Mouse (Mus musculus): Measurements from ENCODE around the gene Clcnka.

Clcnka gene

GRCm38 (mm10) chr4:141398545-141398944 is at the start of gene Clcnka:
TSS of gene Clcnka (minus strand) at chr4:141398724.
- no peak for DNase-seq (ENCODE audit: inconsistent age in 2 of 2, low spot score in 1 of 2)

GRCm38 (mm10) chr4:141446211-141446610 is 47.7 kb upstream of the Clcnka start:
- DNase-seq (ENCODE audit: inconsistent age in 2 of 2, low spot score in 1 of 2), result no peak

GRCm38 (mm10) chr4:141445328-141445720 is 46.8 kb upstream of the Clcnka start:
- DNase-seq (ENCODE audit: inconsistent age in 2 of 2, low spot score in 1 of 2), result peak; percentile 22 to 71

DNA sequence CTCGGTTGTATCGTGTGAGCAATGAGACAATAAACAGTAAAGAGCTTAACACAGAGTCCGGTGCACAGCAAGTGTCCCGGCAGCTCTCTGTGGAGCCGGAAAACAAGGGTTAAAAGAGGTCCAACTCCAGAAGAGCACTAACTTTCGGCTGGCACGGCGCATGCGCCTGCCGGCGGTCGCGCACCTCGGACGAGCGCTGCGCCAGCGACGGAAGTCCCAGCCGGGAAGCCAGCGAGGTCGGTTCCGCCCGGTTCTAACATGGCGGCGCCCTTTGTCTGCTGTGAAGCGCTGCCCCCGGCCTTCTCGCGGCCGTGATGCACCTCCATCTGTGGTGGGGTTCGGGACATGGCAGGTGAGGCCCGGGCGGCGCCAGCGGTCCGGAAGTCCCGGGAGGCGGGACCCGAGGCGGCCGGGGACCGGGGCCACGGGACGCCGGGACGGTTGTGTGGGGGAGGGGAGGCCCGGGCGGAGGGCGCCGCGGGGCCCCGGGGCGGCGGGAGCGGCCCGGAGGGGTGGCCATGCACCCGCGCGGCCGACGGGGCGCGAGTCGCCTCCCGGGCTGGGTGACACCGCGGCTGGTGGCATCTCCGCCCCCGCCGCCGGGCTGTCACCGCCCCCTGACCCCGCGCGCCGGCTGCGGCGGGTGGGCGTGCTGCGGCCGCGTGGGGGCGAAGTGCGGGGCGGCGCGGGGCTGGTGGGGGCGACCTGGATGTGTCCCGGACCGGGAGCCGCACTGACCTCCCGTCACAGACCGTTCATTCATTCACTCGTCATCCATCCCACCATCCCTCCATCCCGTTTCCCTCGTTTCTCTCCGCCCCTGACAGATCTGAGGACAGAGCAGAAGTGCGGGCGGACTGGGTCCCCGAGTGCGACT is 46.2 kb upstream of the Clcnka start, which contains the start of gene Zbtb17:
Zbtb17 (plus strand) TSS at position 204 of the 877 bp plus-strand sequence.
- peak; percentile 92 to 96 for DNase-seq (ENCODE audit: inconsistent age in 2 of 2, low spot score in 1 of 2)

DNA sequence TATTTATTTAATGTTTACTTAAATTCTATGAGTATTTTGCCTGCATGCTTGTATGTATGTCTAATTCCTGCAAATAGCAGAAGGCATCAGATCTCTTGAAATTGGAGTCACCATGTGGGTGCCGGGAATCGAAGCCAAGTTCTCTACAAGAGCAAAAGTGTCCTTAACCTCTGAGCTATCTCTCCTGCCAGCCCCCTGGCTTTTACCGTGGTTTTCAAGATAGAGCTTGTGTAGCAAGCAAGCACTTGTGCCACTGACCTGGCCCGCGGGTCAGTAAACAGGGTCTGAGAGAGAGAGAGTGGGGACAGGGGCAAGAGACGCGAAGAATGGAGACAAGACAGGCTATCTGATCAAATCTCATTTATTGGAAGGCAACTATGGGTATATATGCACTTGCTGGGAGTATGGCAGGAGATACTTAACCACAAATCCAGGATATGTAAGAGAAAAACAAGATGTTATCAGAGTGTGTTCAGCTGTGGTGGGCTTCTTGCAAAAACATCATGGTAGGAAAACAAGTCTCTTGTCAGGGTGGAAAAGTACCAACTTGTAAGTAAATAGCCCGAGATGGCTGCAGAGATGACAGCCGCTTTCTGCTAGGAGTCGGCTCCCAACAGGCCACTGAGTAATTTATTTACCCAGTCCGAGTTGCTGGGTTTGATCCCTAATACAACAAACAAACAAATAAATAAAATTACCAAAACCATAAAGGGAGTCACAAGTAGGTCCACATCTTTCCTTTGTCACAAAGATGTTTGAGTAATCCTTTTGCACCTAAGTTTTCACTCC is 45.3 kb upstream of the Clcnka start:
- no peak for DNase-seq (ENCODE audit: inconsistent age in 2 of 2, low spot score in 1 of 2)

DNA sequence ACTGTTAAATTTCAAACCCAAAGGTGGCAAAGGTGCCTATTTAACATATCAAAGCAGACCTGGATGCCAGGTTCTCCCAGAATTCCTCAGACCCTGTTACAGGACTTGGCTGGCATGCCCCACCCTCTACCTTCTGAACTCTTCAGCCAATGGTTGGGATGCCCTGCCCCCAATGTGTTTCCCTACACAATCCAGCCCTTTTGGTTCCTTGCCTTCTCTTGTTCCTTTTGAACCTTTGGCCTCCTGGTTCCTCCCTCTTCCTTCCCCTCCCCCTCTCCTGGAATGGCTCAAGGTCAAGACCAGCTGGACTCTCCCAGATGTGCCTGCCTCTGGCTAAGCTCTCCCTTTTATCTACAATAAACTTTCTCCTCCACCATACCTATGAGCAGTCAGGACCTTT is 42.4 kb upstream of the Clcnka start:
- no peak for DNase-seq (ENCODE audit: inconsistent age in 2 of 2, low spot score in 1 of 2)

DNA sequence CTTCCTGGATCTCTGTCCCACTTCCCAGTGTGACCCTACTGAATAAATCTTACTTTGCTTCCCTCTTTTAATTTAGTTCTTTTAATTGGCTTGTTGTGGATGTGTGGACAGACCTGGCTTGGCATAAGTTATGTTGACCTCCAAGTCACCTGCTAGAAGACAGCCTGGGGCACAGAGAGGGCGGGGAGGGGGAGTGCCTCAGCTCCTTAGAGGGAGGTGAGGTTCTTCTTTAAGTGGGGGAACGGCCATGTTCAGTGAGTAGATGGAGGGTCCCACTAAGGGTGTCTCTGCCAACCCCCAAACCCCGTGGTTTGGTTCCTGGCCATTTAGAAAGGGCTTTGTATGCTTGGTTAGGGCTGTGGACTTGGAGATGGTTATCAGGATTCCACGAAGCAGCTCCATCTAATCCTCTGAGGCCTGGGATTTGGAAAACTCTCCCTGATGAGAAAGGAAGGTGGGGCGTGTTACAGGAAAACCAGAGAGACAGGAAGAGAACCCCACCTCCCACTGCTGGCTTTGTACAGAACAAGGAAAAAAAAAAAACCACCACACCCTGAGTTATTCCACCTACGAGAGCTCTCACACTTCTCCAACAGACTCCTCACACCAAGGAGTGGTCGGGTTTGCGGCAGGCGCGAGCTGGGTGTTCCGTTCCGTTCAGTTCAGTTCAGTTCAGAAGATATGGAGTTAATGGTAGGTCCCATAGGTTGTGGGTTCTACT is 40.7 kb upstream of the Clcnka start:
- peak in 1 of 2 experiments; percentile 41 for DNase-seq (ENCODE audit: inconsistent age in 2 of 2, low spot score in 1 of 2)

DNA sequence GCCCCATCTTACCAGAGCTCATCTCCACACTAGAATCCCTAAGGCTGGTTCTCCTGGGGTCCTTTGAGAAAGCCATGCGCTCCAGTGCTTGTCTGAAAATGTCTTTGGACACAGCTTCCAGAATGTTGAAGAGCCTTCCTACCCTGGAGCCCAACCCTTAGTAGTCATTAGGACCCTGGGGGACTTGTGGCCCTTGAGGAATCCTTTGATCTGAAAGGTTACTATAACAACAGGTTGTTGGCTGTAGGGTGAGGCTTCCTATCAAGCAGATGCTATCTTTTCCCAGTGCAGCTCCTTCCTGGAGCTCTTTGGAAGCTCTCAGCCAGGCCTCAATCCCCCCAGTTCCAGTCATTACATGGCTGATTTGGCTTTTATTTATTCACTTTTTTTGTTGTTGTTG is 37.5 kb upstream of the Clcnka start, which contains the start of gene Srarp:
Srarp (minus strand) TSS at position 132 of the 400 bp plus-strand sequence.
- DNase-seq (ENCODE audit: inconsistent age in 2 of 2, low spot score in 1 of 2), result no peak

- no peak for DNase-seq (ENCODE audit: inconsistent age in 2 of 2, low spot score in 1 of 2)
Observed at GRCm38 (mm10) chr4:141433191-141433590, 34.7 kb upstream of the Clcnka start.

DNA sequence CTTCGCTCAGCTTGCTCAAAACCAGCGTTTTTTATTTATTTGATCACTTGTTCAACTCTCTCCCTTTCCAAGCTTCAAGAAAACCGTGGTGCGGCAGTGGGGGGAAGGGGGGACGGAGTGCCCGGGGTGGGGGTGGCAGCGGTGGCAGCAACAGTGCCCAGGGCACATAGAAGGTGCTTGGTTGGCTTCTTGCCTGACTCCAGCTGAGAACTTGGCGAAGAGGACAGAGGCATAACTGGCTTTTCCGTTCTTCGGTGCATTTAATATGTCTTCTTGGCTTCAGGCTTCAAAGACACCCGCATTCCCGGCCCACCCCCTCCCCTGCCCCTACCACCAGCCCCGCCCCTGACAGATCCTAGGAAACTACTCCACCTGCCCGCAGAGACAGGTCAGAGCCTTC is 34.1 kb upstream of the Clcnka start:
- peak in 1 of 2 experiments; percentile 66 for DNase-seq (ENCODE audit: inconsistent age in 2 of 2, low spot score in 1 of 2)

DNA sequence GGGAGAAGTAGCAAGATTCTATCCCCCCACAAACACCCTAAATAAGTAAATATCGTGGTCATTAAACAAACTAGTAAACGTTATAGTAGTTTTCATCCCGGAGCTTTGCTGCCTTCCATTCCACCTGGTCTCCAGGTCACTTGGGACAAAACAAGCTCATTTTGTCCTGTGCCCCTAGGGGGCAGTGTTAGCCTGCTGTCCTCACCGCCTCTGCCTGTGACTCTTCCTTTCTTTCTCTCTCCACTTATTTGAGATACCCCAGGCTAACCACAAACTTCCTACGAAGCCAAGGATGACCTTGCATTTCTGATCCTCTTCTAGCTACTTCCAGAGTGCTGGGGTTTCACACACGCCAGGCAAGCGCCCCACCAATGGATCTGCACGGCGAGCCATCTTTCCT is 32.5 kb upstream of the Clcnka start:
- peak; percentile 80 to 91 for DNase-seq (ENCODE audit: inconsistent age in 2 of 2, low spot score in 1 of 2)

- DNase-seq (ENCODE audit: inconsistent age in 2 of 2, low spot score in 1 of 2), result peak; percentile 59 to 73
Observed at GRCm38 (mm10) chr4:141429847-141430246, 31.3 kb upstream of the Clcnka start.

DNA sequence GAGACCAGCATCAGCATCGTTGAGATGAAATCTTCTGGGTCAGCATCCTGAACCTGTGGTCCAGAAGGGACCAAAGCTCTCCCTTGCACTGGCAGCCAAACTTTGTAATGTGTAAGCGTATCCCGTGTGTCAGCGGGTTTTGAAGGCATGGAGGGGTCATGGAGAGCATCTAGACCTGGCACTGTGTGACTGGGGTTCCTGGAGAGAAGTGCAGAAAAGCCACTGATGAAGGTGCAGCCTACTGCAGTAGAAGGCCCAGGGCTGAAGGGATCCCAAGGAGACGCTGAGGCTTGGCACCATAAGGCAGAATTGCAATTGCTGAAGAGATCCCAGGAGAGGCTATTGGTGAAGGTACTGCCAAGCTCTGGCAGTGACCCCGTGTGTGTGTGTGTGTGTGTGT is 30.9 kb upstream of the Clcnka start:
- peak in 1 of 2 experiments; percentile 43 for DNase-seq (ENCODE audit: inconsistent age in 2 of 2, low spot score in 1 of 2)

GRCm38 (mm10) chr4:141427921-141428320 is 29.4 kb upstream of the Clcnka start:
- no peak for DNase-seq (ENCODE audit: inconsistent age in 2 of 2, low spot score in 1 of 2)

- DNase-seq (ENCODE audit: inconsistent age in 2 of 2, low spot score in 1 of 2), result no peak
Observed at GRCm38 (mm10) chr4:141426796-141427745, 28.5 kb upstream of the Clcnka start.

- DNase-seq (ENCODE audit: inconsistent age in 2 of 2, low spot score in 1 of 2), result peak; percentile 60 to 68
Observed at GRCm38 (mm10) chr4:141425484-141426479, 27.3 kb upstream of the Clcnka start.

- no peak for DNase-seq (ENCODE audit: inconsistent age in 2 of 2, low spot score in 1 of 2)
Observed at GRCm38 (mm10) chr4:141423691-141424431, 25.3 kb upstream of the Clcnka start.

GRCm38 (mm10) chr4:141423288-141423687 is 24.8 kb upstream of the Clcnka start:
- DNase-seq (ENCODE audit: inconsistent age in 2 of 2, low spot score in 1 of 2), result peak in 1 of 2 experiments; percentile 71

All from adrenal gland, adult (tissue).